Mouse (Mus musculus): ENCODE results near the gene Wdr45.

Gene Wdr45

DNA sequence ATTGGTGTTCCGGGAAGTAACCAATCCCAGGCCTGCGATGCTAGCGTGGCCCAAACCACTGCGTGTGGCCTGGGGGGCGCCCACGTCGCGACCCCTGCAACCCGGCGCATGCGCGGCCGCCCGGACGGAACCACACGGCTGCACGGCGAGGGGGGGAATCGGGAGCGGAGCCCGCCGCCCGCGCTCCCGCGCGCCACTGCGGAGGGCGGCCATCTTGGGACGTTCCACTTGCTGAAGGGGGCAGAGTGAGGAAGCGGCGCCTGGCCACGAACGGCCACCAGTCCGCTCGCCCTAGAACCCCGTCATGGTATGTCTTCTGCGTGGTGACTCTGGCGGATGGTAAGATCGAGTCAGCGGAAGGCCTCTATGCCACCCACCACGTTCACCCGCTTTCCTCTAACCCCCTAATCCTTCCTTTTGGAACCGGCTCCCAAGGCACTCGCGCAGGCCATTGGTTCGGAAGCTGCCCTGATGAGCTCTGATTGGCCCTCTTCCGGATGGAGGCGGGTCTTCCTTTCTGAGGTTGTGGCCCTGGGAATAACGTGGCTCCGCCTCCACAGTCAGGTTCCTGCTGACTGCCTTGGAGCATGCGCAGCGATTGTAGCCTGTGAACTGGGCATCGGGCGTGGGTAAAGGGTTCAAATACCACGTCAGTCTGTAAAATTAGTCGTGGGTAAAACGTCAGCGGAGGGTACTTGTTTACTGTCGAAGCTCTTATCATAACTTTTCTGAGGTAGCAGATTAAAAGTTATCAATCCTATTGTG, at the start of gene Wdr45:
Gene Wdr45 (plus strand): TSS at position 199 of the 765 bp plus-strand sequence.
- peak; percentile 94 to 96 for DNase-seq (ENCODE audit: inconsistent age in 2 of 2, low spot score in 1 of 2)

- peak in 1 of 2 experiments; percentile 36 for DNase-seq (ENCODE audit: inconsistent age in 2 of 2, low spot score in 1 of 2)
Observed at GRCm38 (mm10) chrX:7664791-7665190, 49.3 kb upstream of the Wdr45 start.

DNA sequence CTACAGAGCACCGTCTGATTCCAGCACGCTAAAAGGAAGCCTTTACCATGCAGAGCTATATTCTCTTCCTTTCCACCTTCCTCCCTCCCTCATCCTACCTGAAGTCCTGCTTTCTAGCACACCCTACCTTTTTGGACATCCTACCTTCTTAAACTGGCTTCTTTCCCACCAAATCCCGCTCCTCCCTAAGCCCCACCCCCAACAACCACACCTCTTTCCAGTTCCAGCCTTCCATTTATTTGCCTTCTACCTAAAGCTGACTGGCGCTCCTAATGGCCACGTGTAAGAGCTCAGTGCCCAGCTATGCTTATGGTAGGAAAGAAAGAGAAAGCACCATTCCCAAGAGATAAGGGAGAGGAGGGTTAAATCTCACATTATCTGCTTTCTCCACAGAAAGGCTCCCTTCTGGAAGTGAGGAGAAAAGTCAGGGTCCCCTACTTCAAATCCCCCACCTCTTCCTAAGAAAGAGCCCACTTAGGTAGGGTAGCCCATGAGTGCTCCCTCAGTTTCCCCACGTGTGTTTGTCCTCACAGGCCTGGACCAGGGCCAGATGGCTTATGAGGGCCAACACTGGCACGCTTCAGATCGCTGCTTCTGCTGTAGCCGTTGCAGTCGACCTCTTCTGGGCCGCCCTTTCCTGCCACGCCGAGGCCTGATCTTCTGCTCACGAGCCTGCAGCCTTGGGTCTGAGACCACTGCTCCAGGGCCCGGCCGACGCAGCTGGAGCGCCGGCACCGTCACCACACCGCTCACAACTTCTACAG, 48.2 kb upstream of the Wdr45 start:
- DNase-seq (ENCODE audit: inconsistent age in 2 of 2, low spot score in 1 of 2): peak in 1 of 2 experiments; percentile 15

GRCm38 (mm10) chrX:7670390-7670881, 43.7 kb upstream of the Wdr45 start:
- peak; percentile 79 to 89 for DNase-seq (ENCODE audit: inconsistent age in 2 of 2, low spot score in 1 of 2)

DNA sequence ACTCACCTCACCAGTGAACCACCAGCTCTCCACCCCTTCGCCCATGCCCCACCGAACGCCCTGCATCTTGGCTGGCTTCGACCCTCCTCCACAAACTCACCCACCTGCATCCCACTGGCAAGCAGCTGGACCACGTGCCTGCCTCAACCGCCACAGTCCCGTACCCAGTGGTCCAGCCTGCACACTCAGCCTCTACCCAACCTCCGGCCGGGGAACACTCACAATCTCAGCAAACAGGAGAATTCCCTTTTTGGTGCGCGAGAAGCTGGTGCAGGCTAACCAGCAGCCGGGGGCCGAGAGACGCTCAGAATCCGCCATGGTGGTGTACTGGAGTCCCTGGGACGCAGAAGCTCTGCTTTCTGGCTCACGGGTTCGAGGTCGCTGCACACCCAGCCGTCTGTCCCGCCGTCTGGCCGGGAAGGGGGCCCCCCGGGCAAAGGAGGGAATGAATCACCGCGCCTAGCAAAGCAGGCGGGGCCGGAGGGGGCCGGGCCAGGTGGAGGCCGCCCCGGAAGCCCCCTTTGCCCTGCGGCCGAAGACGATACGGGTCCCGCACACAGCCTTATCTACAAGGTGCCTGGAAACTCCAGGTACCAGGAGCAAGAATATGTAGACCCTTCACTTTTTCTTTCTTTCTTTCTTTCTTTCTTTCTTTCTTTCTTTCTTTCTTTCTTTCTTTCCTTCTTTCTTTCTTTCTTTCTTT, 43.1 kb upstream of the Wdr45 start, which contains the start of gene Plp2:
Gene Plp2 (minus strand): TSS at position 470 of the 703 bp plus-strand sequence.
- DNase-seq (ENCODE audit: inconsistent age in 2 of 2, low spot score in 1 of 2): peak; percentile 79 to 82

DNA sequence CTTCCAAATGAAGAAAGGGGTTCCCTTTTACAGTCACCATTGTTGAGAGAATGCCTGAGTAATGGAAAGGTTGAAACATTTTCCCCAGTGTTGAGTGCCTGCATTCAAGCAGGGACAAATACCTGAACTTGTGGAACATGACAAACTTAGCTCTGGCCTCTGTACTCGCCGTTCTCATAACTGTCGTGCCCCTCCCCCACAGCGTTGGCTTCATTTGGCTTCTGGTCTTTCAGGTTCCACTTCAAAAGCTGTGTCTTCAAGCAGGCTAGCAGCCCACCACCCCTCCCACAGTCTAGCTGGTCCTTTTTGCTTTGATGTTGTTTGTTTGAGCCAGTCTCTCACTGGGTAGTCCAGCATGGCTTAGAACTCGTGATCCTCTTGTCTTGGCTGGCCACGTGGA, 41.4 kb upstream of the Wdr45 start:
- no peak for DNase-seq (ENCODE audit: inconsistent age in 2 of 2, low spot score in 1 of 2)

DNA sequence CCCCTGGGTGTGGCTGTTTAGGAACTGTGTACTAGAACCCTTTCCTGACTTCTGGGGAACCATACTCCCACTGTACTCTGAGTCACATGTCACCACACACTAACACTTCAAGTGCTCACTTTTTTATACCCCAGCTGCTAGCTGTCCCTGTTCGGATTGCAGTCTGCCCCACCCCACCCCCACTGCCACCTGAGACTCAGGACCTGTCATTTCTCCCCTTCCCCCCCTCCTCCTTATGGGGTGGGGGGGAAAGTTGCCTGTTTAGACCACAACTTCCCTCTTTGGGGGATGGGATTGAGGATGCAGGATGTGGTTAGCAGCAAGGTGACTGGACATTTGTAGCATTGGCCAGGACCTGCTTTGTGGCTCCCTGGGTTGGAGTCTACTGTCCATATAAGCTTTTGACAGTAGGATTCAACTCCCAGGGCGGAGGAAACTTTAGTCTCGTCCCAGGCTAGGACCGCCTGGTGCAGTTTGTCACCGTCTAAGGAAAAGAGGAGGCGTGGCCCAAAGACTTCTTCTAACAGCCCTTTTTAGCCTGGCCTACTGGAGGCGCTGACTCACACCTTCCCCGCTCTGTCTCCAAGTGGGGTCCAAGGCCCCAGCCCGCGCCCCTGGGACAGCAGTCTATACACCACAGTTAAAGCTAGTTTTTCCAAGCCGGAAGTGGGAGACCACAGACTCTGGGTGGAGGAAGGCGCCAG, 40.4 kb upstream of the Wdr45 start:
- DNase-seq (ENCODE audit: inconsistent age in 2 of 2, low spot score in 1 of 2): peak; percentile 56 to 76

DNA sequence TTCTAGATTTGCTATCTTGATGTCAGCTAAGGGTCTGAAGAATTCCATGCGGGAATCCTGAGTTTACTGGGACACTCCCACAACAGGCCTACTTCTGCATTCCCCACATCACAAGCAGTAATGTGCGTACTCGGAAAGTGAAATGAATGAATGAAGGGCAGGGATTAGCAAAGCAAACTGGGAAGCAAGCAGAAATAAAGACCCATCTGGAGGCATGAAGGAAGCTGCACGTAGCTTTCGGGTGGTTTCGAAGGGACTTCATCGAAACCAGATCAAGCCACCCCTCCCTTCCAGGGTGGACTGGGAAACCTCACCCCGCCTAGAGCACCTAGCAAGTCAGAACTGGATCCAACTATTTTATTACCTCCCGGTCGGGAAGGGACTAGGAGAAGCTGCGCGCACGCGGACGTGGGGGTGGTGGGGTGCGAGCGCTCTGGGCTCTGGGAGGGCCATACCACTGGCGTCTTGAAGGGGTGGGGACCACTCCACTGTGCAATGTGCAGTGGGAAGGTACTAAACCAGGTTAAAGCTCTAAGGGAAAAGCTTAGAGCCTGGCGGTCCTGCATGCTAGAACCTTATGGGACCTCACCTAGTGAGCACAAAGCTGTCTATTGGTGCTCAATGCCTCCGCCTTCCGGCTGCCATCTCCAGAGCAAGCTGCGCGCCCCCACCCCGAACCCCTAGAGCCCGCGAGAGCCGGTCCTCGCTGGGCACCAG, 39.7 kb upstream of the Wdr45 start:
- peak in 1 of 2 experiments; percentile 61 for DNase-seq (ENCODE audit: inconsistent age in 2 of 2, low spot score in 1 of 2)

- peak in 1 of 2 experiments; percentile 50 for DNase-seq (ENCODE audit: inconsistent age in 2 of 2, low spot score in 1 of 2)
Observed at GRCm38 (mm10) chrX:7675001-7675380, 39.1 kb upstream of the Wdr45 start.

- DNase-seq (ENCODE audit: inconsistent age in 2 of 2, low spot score in 1 of 2): no peak
Observed at GRCm38 (mm10) chrX:7678986-7679385, 35.1 kb upstream of the Wdr45 start.

GRCm38 (mm10) chrX:7679405-7680056, 34.6 kb upstream of the Wdr45 start:
- DNase-seq (ENCODE audit: inconsistent age in 2 of 2, low spot score in 1 of 2): peak; percentile 92 to 95

GRCm38 (mm10) chrX:7680057-7680412, 34.1 kb upstream of the Wdr45 start:
- DNase-seq (ENCODE audit: inconsistent age in 2 of 2, low spot score in 1 of 2): no peak

DNA sequence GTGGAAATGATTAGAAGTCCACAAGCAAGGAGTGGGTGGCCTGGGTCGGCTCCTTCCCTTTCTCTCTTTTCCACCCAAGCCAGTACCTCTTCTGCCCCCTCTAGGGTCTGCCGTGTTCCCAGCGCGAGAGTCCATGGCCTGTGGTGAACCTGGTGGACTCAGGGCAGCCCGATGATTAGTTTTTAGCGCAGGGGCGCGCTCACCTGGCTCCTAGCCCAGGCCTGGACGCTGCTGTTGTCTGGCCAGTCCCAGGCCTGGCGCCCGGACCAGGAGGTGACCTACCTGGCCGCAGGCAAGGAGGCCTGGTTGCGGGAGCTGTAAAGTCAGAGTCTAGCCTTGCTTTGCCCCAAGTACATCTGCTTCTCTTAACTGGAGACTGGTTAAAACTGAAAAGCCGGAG, 33.3 kb upstream of the Wdr45 start, which contains the start of gene Magix:
Gene Magix (minus strand): TSS at position 388 of the 400 bp plus-strand sequence.
- no peak for DNase-seq (ENCODE audit: inconsistent age in 2 of 2, low spot score in 1 of 2)

GRCm38 (mm10) chrX:7688321-7688720, 25.8 kb upstream of the Wdr45 start:
- no peak for DNase-seq (ENCODE audit: inconsistent age in 2 of 2, low spot score in 1 of 2)

GRCm38 (mm10) chrX:7690486-7690885, 23.6 kb upstream of the Wdr45 start:
- DNase-seq (ENCODE audit: inconsistent age in 2 of 2, low spot score in 1 of 2): no peak

GRCm38 (mm10) chrX:7692862-7693261, 21.3 kb upstream of the Wdr45 start:
- DNase-seq (ENCODE audit: inconsistent age in 2 of 2, low spot score in 1 of 2): peak in 1 of 2 experiments; percentile 60

- DNase-seq (ENCODE audit: inconsistent age in 2 of 2, low spot score in 1 of 2): no peak
Observed at GRCm38 (mm10) chrX:7696520-7696919, 17.6 kb upstream of the Wdr45 start.

- peak; percentile 86 to 93 for DNase-seq (ENCODE audit: inconsistent age in 2 of 2, low spot score in 1 of 2)
Observed at GRCm38 (mm10) chrX:7696954-7697381, 17.2 kb upstream of the Wdr45 start, which contains the start of gene Gpkow. TSS of gene Gpkow (plus strand) at chrX:7697131.

- DNase-seq (ENCODE audit: inconsistent age in 2 of 2, low spot score in 1 of 2): peak in 1 of 2 experiments; percentile 46
Observed at GRCm38 (mm10) chrX:7713764-7714134, 384 bp upstream of the Wdr45 start.
